Mouse (Mus musculus): ENCODE data around the gene Fam76b. TPM values are rescaled to one million over a fixed set of nuclear protein-coding genes. Genes with fewer than 3 reads are reported as not detected.

Fam76b gene
- total and polyA plus RNA-seq, 3 experiments, result 27.9 to 43.8 (median 39.2) TPM

- no peaks in the 10 kb centered on the region; a peak in 1 of 4 replicates for H3K36me3 ChIP-seq (ENCODE audit: control insufficient read depth in 1 of 2, insufficient read depth in 2 of 2, low read length in 2 of 2)
- H3K4me3 ChIP-seq (ENCODE audit: control insufficient read depth in 1 of 2, insufficient read depth in 1 of 2, low read depth in 2 of 2, low read length in 2 of 2), result no peak overlapping the region
- no peaks in the 10 kb centered on the region for H3K9me3 ChIP-seq (replicated peaks; ENCODE audit: insufficient read depth, low read length)
- no peaks in the 10 kb centered on the region for H3K79me2 ChIP-seq (ENCODE audit: control insufficient read depth, insufficient read depth, low read length, poor library complexity)
- H3K27me3 ChIP-seq (ENCODE audit: control insufficient read depth in 1 of 2, insufficient read depth in 2 of 2, low read length in 2 of 2), result peaks cover 10 to 12% of the 10 kb centered on the region in 2 experiments
- TF ChIP-seq ZKSCAN1 (IDR thresholded peaks at IDR 0.05; ENCODE audit: low read depth, low read length) (no peak), GATA1 (IDR thresholded peaks at IDR 0.05; ENCODE audit: low read depth, low read length) (0 out of 2 replicates have a peak, but pooled peaks have one; percentile 30), BHLHE40 (IDR thresholded peaks at IDR 0.05; ENCODE audit: borderline replicate concordance, low read depth, low read length) (no peak), GABPA (IDR thresholded peaks at IDR 0.05; ENCODE audit: low read depth, low read length) (no peak), TBP (IDR thresholded peaks at IDR 0.05; ENCODE audit: low read depth, low read length) (no peak)
- H3K9ac ChIP-seq (ENCODE audit: control insufficient read depth, low read depth, low read length, poor library complexity, severe bottlenecking), result no peak overlapping the region
- no peak overlapping the region for H3K27ac ChIP-seq (ENCODE audit: control insufficient read depth, low read depth, low read length)
- DNase-seq (ENCODE audit: low read depth, low spot score), result no peak
- H3K4me1 ChIP-seq (ENCODE audit: control insufficient read depth in 1 of 2, insufficient read depth in 2 of 2, low read length in 2 of 2), result no peaks in the 10 kb centered on the region
Measured at GRCm38 (mm10) chr9:13882478-13882877, 55.0 kb downstream of the Fam76b start.

DNA sequence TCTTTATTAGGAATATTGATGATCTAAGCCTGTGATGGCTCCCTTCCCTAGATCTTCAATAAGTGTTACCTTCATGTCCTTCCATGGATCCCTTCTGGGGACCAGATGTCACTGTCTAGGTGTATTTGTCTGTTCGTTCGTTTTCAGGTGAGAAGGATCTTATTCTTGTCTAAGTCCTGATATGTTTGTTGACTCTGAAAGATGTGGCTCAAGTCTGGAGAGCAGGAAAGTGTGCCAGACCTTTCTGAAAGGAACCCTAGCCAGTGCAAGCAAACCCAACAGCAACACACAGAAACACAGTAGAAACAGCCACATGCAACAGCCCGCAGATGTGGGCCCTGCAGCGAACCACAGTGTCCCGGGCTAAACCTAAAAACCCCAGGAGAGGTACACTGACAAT is 61.5 kb downstream of the Fam76b start:
- Histone ChIP-seq H3K4me3 (ENCODE audit: control insufficient read depth in 1 of 2, insufficient read depth in 1 of 2, low read depth in 2 of 2, low read length in 2 of 2) (no peak overlapping the region), H3K9ac (ENCODE audit: control insufficient read depth, low read depth, low read length, poor library complexity, severe bottlenecking) (no peak overlapping the region), H3K27ac (ENCODE audit: control insufficient read depth, low read depth, low read length) (no peak overlapping the region), H3K9me3 (replicated peaks; ENCODE audit: insufficient read depth, low read length) (no peaks in the 10 kb centered on the region), H3K79me2 (ENCODE audit: control insufficient read depth, insufficient read depth, low read length, poor library complexity) (no peaks in the 10 kb centered on the region), H3K4me1 (ENCODE audit: control insufficient read depth in 1 of 2, insufficient read depth in 2 of 2, low read length in 2 of 2) (no peaks in the 10 kb centered on the region), H3K36me3 (ENCODE audit: control insufficient read depth in 1 of 2, insufficient read depth in 2 of 2, low read length in 2 of 2) (no peaks in the 10 kb centered on the region), H3K27me3 (ENCODE audit: control insufficient read depth in 1 of 2, insufficient read depth in 2 of 2, low read length in 2 of 2) (peaks cover 0 to 5% of the 10 kb centered on the region in 2 experiments; a peak in 3 of 4 replicates)
- TF ChIP-seq CTCF (IDR thresholded peaks at IDR 0.05 in 2 of 3, conservative IDR thresholded peaks at IDR 0.05 in 1 of 3; ENCODE audit: control insufficient read depth in 1 of 3, insufficient read depth in 1 of 3, low read depth in 2 of 3, low read length in 3 of 3, poor library complexity in 1 of 3, severe bottlenecking in 1 of 3) (0 out of 6 replicates have a peak, but pooled peaks of 1 of the 3 experiments have one; percentile 2), JUND (IDR thresholded peaks at IDR 0.05; ENCODE audit: low read depth, low read length) (no peak), TAL1 (IDR thresholded peaks at IDR 0.05; ENCODE audit: low read length) (no peak), POLR2AphosphoS2 (IDR thresholded peaks at IDR 0.05; ENCODE audit: low read length) (no peak), ZKSCAN1 (IDR thresholded peaks at IDR 0.05; ENCODE audit: low read depth, low read length) (no peak), ELF1 (IDR thresholded peaks at IDR 0.05; ENCODE audit: low read depth, low read length) (no peak), ZNF384 (IDR thresholded peaks at IDR 0.05; ENCODE audit: low read depth, low read length) (no peak), SIN3A (IDR thresholded peaks at IDR 0.05; ENCODE audit: low read length) (no peak), TBP (IDR thresholded peaks at IDR 0.05; ENCODE audit: low read depth, low read length) (no peak)
- DNase-seq (ENCODE audit: low read depth, low spot score), result no peak

DNA sequence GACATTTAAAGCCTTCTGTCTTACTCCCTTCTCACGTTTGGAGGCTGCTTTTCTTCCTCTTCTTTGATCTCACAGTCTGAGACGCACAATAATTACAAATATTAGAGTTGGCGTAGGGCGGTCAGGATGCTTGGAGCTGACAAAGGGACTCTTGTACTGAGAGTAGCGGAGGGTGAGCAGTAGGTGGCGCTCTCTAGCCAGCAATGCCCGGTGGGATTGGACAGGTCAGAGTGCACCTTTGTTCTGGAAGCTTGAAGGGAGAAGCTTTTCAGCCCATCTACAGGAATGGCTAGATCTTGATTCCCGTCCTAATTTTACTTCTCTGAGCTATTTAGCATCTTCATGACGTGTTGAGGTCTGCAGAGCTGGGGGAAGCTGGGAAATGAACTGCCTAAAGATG is 62.1 kb downstream of the Fam76b start:
- H3K4me3 ChIP-seq (ENCODE audit: control insufficient read depth in 1 of 2, insufficient read depth in 1 of 2, low read depth in 2 of 2, low read length in 2 of 2), result no peak overlapping the region
- H3K36me3 ChIP-seq (ENCODE audit: control insufficient read depth in 1 of 2, insufficient read depth in 2 of 2, low read length in 2 of 2), result no peaks in the 10 kb centered on the region
- H3K9me3 ChIP-seq (replicated peaks; ENCODE audit: insufficient read depth, low read length), result no peaks in the 10 kb centered on the region
- no peaks in the 10 kb centered on the region for H3K4me1 ChIP-seq (ENCODE audit: control insufficient read depth in 1 of 2, insufficient read depth in 2 of 2, low read length in 2 of 2)
- H3K27me3 ChIP-seq (ENCODE audit: control insufficient read depth in 1 of 2, insufficient read depth in 2 of 2, low read length in 2 of 2), result peaks cover 0 to 7% of the 10 kb centered on the region in 2 experiments; a peak in 3 of 4 replicates
- no peak overlapping the region for H3K27ac ChIP-seq (ENCODE audit: control insufficient read depth, low read depth, low read length)
- DNase-seq (ENCODE audit: low read depth, low spot score), result peak; percentile 71
- no peak overlapping the region for H3K9ac ChIP-seq (ENCODE audit: control insufficient read depth, low read depth, low read length, poor library complexity, severe bottlenecking)
- no peaks in the 10 kb centered on the region for H3K79me2 ChIP-seq (ENCODE audit: control insufficient read depth, insufficient read depth, low read length, poor library complexity)
- TF ChIP-seq TBP (IDR thresholded peaks at IDR 0.05; ENCODE audit: low read depth, low read length) (no peak), MAFK (IDR thresholded peaks at IDR 0.05; ENCODE audit: borderline replicate concordance, low read depth, low read length) (no peak), CTCF (IDR thresholded peaks at IDR 0.05 in 2 of 3, conservative IDR thresholded peaks at IDR 0.05 in 1 of 3; ENCODE audit: control insufficient read depth in 1 of 3, insufficient read depth in 1 of 3, low read depth in 2 of 3, low read length in 3 of 3, poor library complexity in 1 of 3, severe bottlenecking in 1 of 3) (peak in 2 of 3 experiments; percentile 98 to 100; a peak in 5 of 6 replicates), RAD21 (IDR thresholded peaks at IDR 0.05; ENCODE audit: low read depth, low read length) (peak; percentile 100), EP300 (IDR thresholded peaks at IDR 0.05; ENCODE audit: low read depth in 1 of 2, low read length in 2 of 2) (no peak), USF2 (IDR thresholded peaks at IDR 0.05; ENCODE audit: borderline replicate concordance in 1 of 2, insufficient read depth in 1 of 2, low read depth in 1 of 2, low read length in 2 of 2) (no peak), TCF12 (IDR thresholded peaks at IDR 0.05; ENCODE audit: low read depth, low read length) (no peak), E2F4 (IDR thresholded peaks at IDR 0.05; ENCODE audit: borderline replicate concordance, low read depth, low read length) (no peak), GATA1 (IDR thresholded peaks at IDR 0.05; ENCODE audit: low read depth, low read length) (no peak), HCFC1 (IDR thresholded peaks at IDR 0.05; ENCODE audit: low read depth, low read length) (no peak), ZMIZ1 (IDR thresholded peaks at IDR 0.05; ENCODE audit: low read depth, low read length) (no peak), SMC3 (IDR thresholded peaks at IDR 0.05; ENCODE audit: low read depth, low read length) (peak; percentile 99), POLR2AphosphoS5 (IDR thresholded peaks at IDR 0.05; ENCODE audit: borderline replicate concordance, low read depth, low read length) (no peak), MEF2A (IDR thresholded peaks at IDR 0.05; ENCODE audit: extremely low read depth, insufficient replicate concordance, low read depth, low read length, poor library complexity, severe bottlenecking) (no peak), ETS1 (IDR thresholded peaks at IDR 0.05; ENCODE audit: low read depth, low read length) (no peak), ZNF384 (IDR thresholded peaks at IDR 0.05; ENCODE audit: low read depth, low read length) (no peak), GABPA (IDR thresholded peaks at IDR 0.05; ENCODE audit: low read depth, low read length) (no peak)

Data from MEL (cell line).